Mouse (Mus musculus) WW6 (cell line): ENCODE results near the gene Zbtb33.
"Not testable (repeated sequence)": the region's sequence is repeated elsewhere in the genome, so short reads cannot be mapped to it uniquely, and the experiment has no call there.

Experiments
- DNase-seq: peaks from one replicate; pipeline ENCODE4 v3.0.0-alpha.2; 2013; ENCODE audit warnings: low read depth, low spot score

Gene Zbtb33

GRCm38 (mm10) chrX:38189552-38190457, at the start of gene Zbtb33:
TSS of gene Zbtb33 (plus strand) at chrX:38189793.
- DNase-seq: peak; percentile 46

GRCm38 (mm10) chrX:38159097-38159496, 30.5 kb upstream of the Zbtb33 start:
- DNase-seq: no peak

- no peak for DNase-seq
These were observed 24.3 kb upstream of the Zbtb33 start for GRCm38 (mm10) chrX:38165315-38165714.

- no peak for DNase-seq
These were observed 23.5 kb upstream of the Zbtb33 start for GRCm38 (mm10) chrX:38166064-38166463.

- no peak for DNase-seq
These were observed 23.0 kb upstream of the Zbtb33 start for GRCm38 (mm10) chrX:38166592-38166991.

GRCm38 (mm10) chrX:38179891-38180310, 9.7 kb upstream of the Zbtb33 start:
- DNase-seq: not testable (repeated sequence)

- DNase-seq: no peak
These were observed 8.7 kb upstream of the Zbtb33 start for GRCm38 (mm10) chrX:38180656-38181607.

- no peak for DNase-seq
These were observed 7.9 kb upstream of the Zbtb33 start for GRCm38 (mm10) chrX:38181608-38182258.

- no peak for DNase-seq
These were observed 4.1 kb upstream of the Zbtb33 start for GRCm38 (mm10) chrX:38185520-38185919.

- DNase-seq: no peak
These were observed 818 bp downstream of the Zbtb33 start for GRCm38 (mm10) chrX:38190458-38190764.

GRCm38 (mm10) chrX:38201816-38202215, 12.2 kb downstream of the Zbtb33 start:
- no peak for DNase-seq

- DNase-seq: no peak
These were observed 17.8 kb downstream of the Zbtb33 start for GRCm38 (mm10) chrX:38207392-38207791.

- no peak for DNase-seq
These were observed 27.5 kb downstream of the Zbtb33 start for GRCm38 (mm10) chrX:38216986-38217675.

GRCm38 (mm10) chrX:38217676-38217991, 28.0 kb downstream of the Zbtb33 start:
- DNase-seq: no peak

GRCm38 (mm10) chrX:38222757-38223156, 33.2 kb downstream of the Zbtb33 start:
- no peak for DNase-seq

- DNase-seq: no peak
These were observed 40.3 kb downstream of the Zbtb33 start for GRCm38 (mm10) chrX:38229888-38230287.

GRCm38 (mm10) chrX:38237731-38238130, 48.1 kb downstream of the Zbtb33 start:
- no peak for DNase-seq
